Mouse (Mus musculus) embryonic facial prominence, embryonic 12.5 days (tissue): Measurements from ENCODE around the gene Wipi1. TPM values are rescaled to one million over a fixed set of nuclear protein-coding genes. Genes with fewer than 3 reads are reported as not detected.

Source experiments
- ATAC-seq: fragments of 200-750 bp; cut with Nextera tagmentation; 2 replicates; pipeline ENCODE4 v1.8.0; 2017; ENCODE audit not compliant: insufficient number of reproducible peaks, insufficient read depth, low FRiP score, low TSS enrichment
- H3K27ac ChIP-seq: fragments of 300-500 bp; sonication (generic); 2 replicates; pipeline ENCODE4 v1.5.1; 2016; ENCODE audit warnings: mild to moderate bottlenecking
- H3K27me3 ChIP-seq: fragments of 300-500 bp; sonication (generic); 2 replicates; pipeline ENCODE4 v1.6.1; 2016; ENCODE audit warnings: mild to moderate bottlenecking, moderate library complexity
- H3K36me3 ChIP-seq: fragments of 300-500 bp; sonication (generic); 2 replicates; pipeline ENCODE4 v1.6.1; 2016; ENCODE audit warnings: mild to moderate bottlenecking
- H3K4me1 ChIP-seq: fragments of 300-500 bp; sonication (generic); 2 replicates; pipeline ENCODE4 v1.6.1; 2016
- H3K4me2 ChIP-seq: fragments of 300-500 bp; sonication (generic); replicated peaks from 2 replicates; pipeline ENCODE4 v1.6.1; 2016; ENCODE audit warnings: mild to moderate bottlenecking, moderate library complexity
- H3K4me3 ChIP-seq: fragments of 300-500 bp; sonication (generic); 2 replicates; pipeline ENCODE4 v1.5.1; 2016; ENCODE audit warnings: mild to moderate bottlenecking
- H3K9ac ChIP-seq: fragments of 300-500 bp; sonication (generic); 2 replicates; pipeline ENCODE4 v1.6.1; 2016; ENCODE audit warnings: mild to moderate bottlenecking, moderate library complexity
- H3K9me3 ChIP-seq: fragments of 300-500 bp; sonication (generic); 2 replicates; pipeline ENCODE4 v1.6.1; 2016; ENCODE audit warnings: mild to moderate bottlenecking, moderate library complexity
- WGBS: fragments of 180-500 bp; shearing (Covaris S2); methylation state at CpG from one replicate; pipeline ENCODE4 v1.1.7; 2016; 5-methylcytosine and 5-hydroxymethylcytosine counted together
- polyA plus RNA-seq: library from polyadenylated mRNA; unstranded; fragments of >200 nt; fragmentation: Nextera tagmentation; extraction: Ambion mirVana; gene quantifications from 2 replicates; pipeline ENCODE4 v1.2.1, GENCODE M21; 2016

Gene Wipi1
- polyA plus RNA-seq, 1 experiment from 2014 or later: 43.0 TPM

DNA sequence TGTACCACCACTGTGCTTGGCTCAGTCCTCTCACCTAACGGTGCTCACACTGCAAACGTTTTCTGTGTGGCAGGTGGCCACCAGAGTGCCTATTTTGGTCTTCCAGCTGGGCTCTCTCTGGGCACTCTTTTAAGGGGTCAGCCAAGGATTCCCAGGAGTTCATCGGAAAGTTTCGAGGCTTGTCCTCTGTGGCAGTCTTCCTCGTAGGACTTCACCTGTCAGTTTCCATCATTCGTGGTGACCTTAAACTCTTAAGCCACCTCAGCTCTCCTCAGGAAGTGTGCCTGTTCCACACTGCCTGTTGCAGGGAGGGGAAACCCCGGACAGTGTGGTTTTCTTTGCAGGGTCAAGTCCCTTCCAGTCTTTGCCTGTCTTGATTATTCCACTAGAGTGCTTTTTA is 42.0 kb downstream of the Wipi1 start:
- Histone ChIP-seq H3K4me1 (no peaks in the 10 kb centered on the region), H3K36me3 (no peaks in the 10 kb centered on the region), H3K4me3 (no peak overlapping the region), H3K9me3 (no peaks in the 10 kb centered on the region), H3K9ac (no peak overlapping the region), H3K27ac (no peak overlapping the region), H3K4me2 (no peak overlapping the region), H3K27me3 (no peaks in the 10 kb centered on the region)
- 65% methylated on average over 7 of the region's 7 CpGs for WGBS
- no peak for ATAC-seq

GRCm38 (mm10) chr11:109569007-109569618 is 42.7 kb downstream of the Wipi1 start:
- ATAC-seq: no peak
- Histone ChIP-seq H3K4me1 (no peaks in the 10 kb centered on the region), H3K9me3 (no peaks in the 10 kb centered on the region), H3K4me3 (no peak overlapping the region), H3K27ac (no peak overlapping the region), H3K4me2 (no peak overlapping the region), H3K36me3 (no peaks in the 10 kb centered on the region), H3K9ac (no peak overlapping the region), H3K27me3 (no peaks in the 10 kb centered on the region)
- WGBS: 68% methylated on average over 12 of the region's 12 CpGs

- Histone ChIP-seq H3K27ac (no peak overlapping the region), H3K4me1 (peaks cover 14% of the 10 kb centered on the region), H3K9me3 (no peaks in the 10 kb centered on the region), H3K9ac (no peak overlapping the region), H3K4me3 (no peak overlapping the region), H3K27me3 (no peaks in the 10 kb centered on the region), H3K4me2 (no peak overlapping the region), H3K36me3 (no peaks in the 10 kb centered on the region)
- 81% methylated on average over 15 of the region's 15 CpGs for WGBS
- no peak for ATAC-seq
These were observed 47.1 kb downstream of the Wipi1 start for GRCm38 (mm10) chr11:109564466-109565214.

GRCm38 (mm10) chr11:109563708-109564107 is 48.1 kb downstream of the Wipi1 start:
- H3K27me3 ChIP-seq: no peaks in the 10 kb centered on the region
- no peaks in the 10 kb centered on the region for H3K9me3 ChIP-seq
- no peaks in the 10 kb centered on the region for H3K36me3 ChIP-seq
- H3K4me3 ChIP-seq: no peak overlapping the region
- H3K27ac ChIP-seq: no peak overlapping the region
- H3K4me2 ChIP-seq: no peak overlapping the region
- peaks cover 14% of the 10 kb centered on the region for H3K4me1 ChIP-seq
- no peak for ATAC-seq
- 90% methylated on average over 4 of the region's 4 CpGs for WGBS
- H3K9ac ChIP-seq: no peak overlapping the region

- Histone ChIP-seq H3K4me3 (no peak overlapping the region), H3K4me1 (peaks cover 14% of the 10 kb centered on the region), H3K9me3 (no peaks in the 10 kb centered on the region), H3K9ac (no peak overlapping the region), H3K27ac (no peak overlapping the region), H3K4me2 (no peak overlapping the region), H3K27me3 (no peaks in the 10 kb centered on the region), H3K36me3 (no peaks in the 10 kb centered on the region)
- ATAC-seq: no peak
- 38% methylated on average over 3 of the region's 3 CpGs for WGBS
These were observed 50.3 kb downstream of the Wipi1 start for GRCm38 (mm10) chr11:109561445-109561844.

DNA sequence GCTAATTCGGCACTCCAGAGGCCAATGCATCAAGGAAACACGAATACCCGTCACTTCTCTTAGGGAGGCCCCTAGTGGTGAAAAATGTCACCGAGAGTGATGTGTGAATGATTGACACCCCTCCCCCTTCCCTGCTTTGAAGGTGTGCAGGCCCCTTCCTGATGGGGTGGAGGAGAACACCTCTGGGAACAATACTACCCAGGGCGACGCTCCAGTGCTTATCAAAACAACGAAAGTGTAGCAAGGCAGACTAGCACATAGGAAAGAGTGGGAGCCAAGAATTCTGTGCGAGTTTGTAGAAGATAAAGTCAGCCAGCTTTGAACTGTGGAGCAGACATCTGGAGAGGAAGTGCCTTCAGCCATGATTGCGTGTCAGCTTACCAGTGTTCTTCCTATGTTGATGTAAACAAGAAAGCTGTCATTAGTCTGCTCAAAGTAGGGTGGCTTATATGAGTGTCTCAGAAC is 50.9 kb downstream of the Wipi1 start:
- Histone ChIP-seq H3K4me3 (no peak overlapping the region), H3K27ac (no peak overlapping the region), H3K9me3 (no peaks in the 10 kb centered on the region), H3K4me1 (peaks cover 14% of the 10 kb centered on the region), H3K9ac (no peak overlapping the region), H3K36me3 (no peaks in the 10 kb centered on the region), H3K27me3 (no peaks in the 10 kb centered on the region), H3K4me2 (no peak overlapping the region)
- 23% methylated on average over 9 of the region's 9 CpGs for WGBS
- no peak for ATAC-seq

GRCm38 (mm10) chr11:109559241-109559640 is 52.5 kb downstream of the Wipi1 start:
- H3K9me3 ChIP-seq: no peaks in the 10 kb centered on the region

GRCm38 (mm10) chr11:109557419-109557818 is 54.3 kb downstream of the Wipi1 start:
- Histone ChIP-seq H3K27ac (no peak overlapping the region), H3K27me3 (no peaks in the 10 kb centered on the region), H3K4me1 (peaks cover 14% of the 10 kb centered on the region), H3K9me3 (no peaks in the 10 kb centered on the region), H3K36me3 (no peaks in the 10 kb centered on the region), H3K4me3 (no peak overlapping the region), H3K4me2 (no peak overlapping the region), H3K9ac (no peak overlapping the region)
- 81% methylated on average over 11 of the region's 11 CpGs for WGBS
- ATAC-seq: no peak

More at GRCm38 (mm10) chr11:109559241-109559640, 52.5 kb downstream of the Wipi1 start:
- no peak overlapping the region for H3K9ac ChIP-seq
- no peaks in the 10 kb centered on the region for H3K36me3 ChIP-seq
- no peak overlapping the region for H3K4me2 ChIP-seq
- H3K4me1 ChIP-seq: peaks cover 14% of the 10 kb centered on the region
- no peak overlapping the region for H3K4me3 ChIP-seq
- no peak for ATAC-seq
- whole genome bisulfite sequencing: 87% methylated on average over 12 of the region's 12 CpGs
- H3K27ac ChIP-seq: no peak overlapping the region
- no peaks in the 10 kb centered on the region for H3K27me3 ChIP-seq

DNA sequence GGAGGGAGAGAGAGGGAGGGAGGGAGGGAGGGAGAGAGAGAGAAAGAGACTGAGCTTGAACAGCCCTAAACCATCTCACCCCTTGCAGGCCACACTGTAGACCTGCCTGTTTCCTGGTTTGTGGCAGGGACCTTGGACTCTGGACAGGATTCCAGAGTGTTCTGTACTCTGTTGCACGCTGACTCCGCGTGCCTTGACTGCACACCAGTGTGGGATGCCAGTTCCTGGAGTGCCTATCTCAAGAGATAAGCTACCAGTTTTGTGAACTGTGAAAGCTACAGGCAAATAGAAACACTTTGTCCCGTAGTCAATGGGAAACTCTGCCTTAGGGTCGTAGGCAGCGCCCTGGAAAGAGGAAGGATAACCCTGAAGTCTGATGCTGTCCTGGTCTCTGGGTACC is 55.6 kb downstream of the Wipi1 start:
- H3K4me3 ChIP-seq: no peak overlapping the region
- no peak overlapping the region for H3K9ac ChIP-seq
- H3K9me3 ChIP-seq: no peaks in the 10 kb centered on the region
- H3K27me3 ChIP-seq: no peaks in the 10 kb centered on the region
- H3K4me2 ChIP-seq: no peak overlapping the region
- 85% methylated on average over 6 of the region's 6 CpGs for WGBS
- 0 out of 2 replicates have a peak, but pooled peaks cover 6% of the 10 kb centered on the region for H3K4me1 ChIP-seq
- no peak for ATAC-seq
- H3K36me3 ChIP-seq: no peaks in the 10 kb centered on the region
- no peak overlapping the region for H3K27ac ChIP-seq

DNA sequence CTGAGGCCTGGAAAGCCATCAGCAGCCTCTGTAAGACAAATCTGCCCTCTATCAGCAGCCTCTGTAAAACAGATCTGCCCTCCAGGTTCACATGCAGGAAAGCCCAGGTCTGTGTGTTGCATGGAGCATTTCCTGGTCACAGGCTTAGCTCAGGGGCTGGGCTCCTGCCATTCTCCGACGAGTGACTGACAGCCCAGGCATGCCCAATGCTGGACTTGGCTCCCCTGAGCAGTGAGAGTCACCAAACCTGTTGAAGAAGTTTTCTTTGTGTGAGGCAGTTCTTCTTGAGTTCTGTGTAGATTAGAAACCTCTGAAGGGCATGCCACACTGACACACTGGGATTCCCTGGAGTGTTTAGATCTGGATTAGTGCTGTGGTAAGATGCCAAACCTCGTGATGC is 57.3 kb downstream of the Wipi1 start:
- no peak overlapping the region for H3K9ac ChIP-seq
- no peaks in the 10 kb centered on the region for H3K36me3 ChIP-seq
- no peaks in the 10 kb centered on the region for H3K4me1 ChIP-seq
- H3K4me2 ChIP-seq: no peak overlapping the region
- no peak for ATAC-seq
- no peaks in the 10 kb centered on the region for H3K27me3 ChIP-seq
- H3K27ac ChIP-seq: no peak overlapping the region
- H3K4me3 ChIP-seq: no peak overlapping the region
- 32% methylated on average over 3 of the region's 3 CpGs for WGBS
- H3K9me3 ChIP-seq: no peaks in the 10 kb centered on the region

- H3K36me3 ChIP-seq: no peaks in the 10 kb centered on the region
- no peak overlapping the region for H3K4me2 ChIP-seq
- H3K9ac ChIP-seq: no peak overlapping the region
- 68% methylated on average over 4 of the region's 4 CpGs for WGBS
- no peaks in the 10 kb centered on the region for H3K27me3 ChIP-seq
- no peaks in the 10 kb centered on the region for H3K4me1 ChIP-seq
- ATAC-seq: no peak
- H3K27ac ChIP-seq: no peak overlapping the region
- no peaks in the 10 kb centered on the region for H3K9me3 ChIP-seq
- H3K4me3 ChIP-seq: no peak overlapping the region
These were observed 57.8 kb downstream of the Wipi1 start for GRCm38 (mm10) chr11:109553921-109554320.

GRCm38 (mm10) chr11:109549599-109550290 is 62.0 kb downstream of the Wipi1 start:
- H3K27ac ChIP-seq: no peak overlapping the region
- 74% methylated on average over 5 of the region's 5 CpGs for WGBS

More at GRCm38 (mm10) chr11:109549599-109550290, 62.0 kb downstream of the Wipi1 start:
- no peaks in the 10 kb centered on the region for H3K27me3 ChIP-seq
- no peak overlapping the region for H3K4me3 ChIP-seq
- no peaks in the 10 kb centered on the region for H3K9me3 ChIP-seq
- no peaks in the 10 kb centered on the region for H3K36me3 ChIP-seq
- no peak for ATAC-seq
- no peak overlapping the region for H3K4me2 ChIP-seq
- H3K4me1 ChIP-seq: peaks cover 16% of the 10 kb centered on the region; the same call in 1 of the 2 replicates
- no peak overlapping the region for H3K9ac ChIP-seq
